Mouse (Mus musculus) adrenal gland, postnatal 25 days (tissue): ENCODE results near the gene Tnnt3. TPM values are rescaled to one million over a fixed set of nuclear protein-coding genes. Genes with fewer than 3 reads are reported as not detected.

Experiments used
- DNase-seq: peaks from one replicate; pipeline ENCODE4 v3.0.0; 2021; ENCODE audit warnings: mixed read lengths
- total RNA-seq: library from RNA; stranded (reverse); gene quantifications from 2 replicates; pipeline ENCODE4 v1.2.3, GENCODE M21; 2021

Tnnt3 gene
- total RNA-seq, 1 experiment from 2014 or later, result not detected

- no peak for DNase-seq
Observed at GRCm38 (mm10) chr7:142509518-142509917, 10.9 kb downstream of the Tnnt3 start.

DNA sequence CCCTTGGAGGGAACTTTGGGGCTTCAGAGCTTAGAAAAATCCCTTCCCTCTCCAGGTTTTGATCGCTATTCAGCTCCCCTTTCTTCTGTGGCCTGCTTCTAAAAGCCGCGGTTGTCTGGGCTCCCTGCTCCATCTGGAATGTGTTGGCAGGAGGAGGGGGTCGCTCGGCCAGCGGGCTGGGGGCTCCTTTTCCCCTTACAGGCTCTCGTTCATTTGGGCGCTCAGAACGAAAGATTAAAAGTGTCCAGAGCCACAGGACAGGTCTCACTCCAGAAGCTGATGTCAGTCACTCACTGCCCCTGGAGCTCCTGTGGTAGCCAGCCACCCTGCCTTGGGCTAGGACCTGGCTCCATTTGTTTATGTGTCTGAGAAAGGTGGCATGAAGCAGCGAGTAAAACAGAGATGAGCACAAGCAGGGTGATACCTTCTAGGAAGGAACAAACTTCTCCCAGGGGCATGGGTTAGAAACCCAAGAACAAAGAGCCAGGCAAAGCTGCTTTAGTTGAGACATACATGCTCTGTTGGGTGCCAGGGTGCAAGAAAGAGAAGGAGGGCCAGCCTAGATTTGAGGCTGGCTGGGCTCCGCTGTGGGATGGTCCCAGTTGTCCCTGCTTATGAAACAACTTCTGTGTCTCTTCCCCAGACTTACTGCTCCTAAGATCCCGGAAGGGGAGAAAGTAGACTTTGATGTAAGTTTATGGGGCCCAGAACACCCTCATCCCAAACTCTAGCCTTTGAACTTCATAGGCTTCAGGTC lies 11.6 kb downstream of the Tnnt3 start:
- DNase-seq, result no peak

GRCm38 (mm10) chr7:142514048-142514447 lies 15.4 kb downstream of the Tnnt3 start:
- no peak for DNase-seq

GRCm38 (mm10) chr7:142516221-142516978 lies 17.8 kb downstream of the Tnnt3 start:
- no peak for DNase-seq

- DNase-seq, result no peak
Observed at GRCm38 (mm10) chr7:142517531-142517930, 18.9 kb downstream of the Tnnt3 start.

- DNase-seq, result no peak
Observed at GRCm38 (mm10) chr7:142520331-142520730, 21.7 kb downstream of the Tnnt3 start.

DNA sequence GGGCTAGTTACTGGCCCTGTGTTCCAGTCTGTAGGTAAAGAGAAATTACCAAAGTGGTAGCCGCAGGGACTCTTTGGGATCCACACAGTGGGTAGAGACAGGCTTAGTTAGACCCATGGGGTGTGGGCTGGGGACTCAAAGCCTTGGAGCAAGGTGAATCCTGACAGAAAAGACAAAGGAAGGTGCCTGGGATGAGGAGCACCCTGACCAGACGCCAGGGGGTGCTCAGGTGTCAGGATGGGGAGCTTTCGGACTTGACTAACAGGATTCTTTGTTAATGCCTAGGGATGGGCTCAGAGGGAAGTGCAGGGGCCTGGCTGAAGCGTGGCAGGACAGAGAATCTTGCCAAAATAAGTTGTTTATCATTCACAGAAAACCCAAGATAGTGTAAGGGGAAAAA lies 23.7 kb downstream of the Tnnt3 start:
- DNase-seq, result no peak

DNA sequence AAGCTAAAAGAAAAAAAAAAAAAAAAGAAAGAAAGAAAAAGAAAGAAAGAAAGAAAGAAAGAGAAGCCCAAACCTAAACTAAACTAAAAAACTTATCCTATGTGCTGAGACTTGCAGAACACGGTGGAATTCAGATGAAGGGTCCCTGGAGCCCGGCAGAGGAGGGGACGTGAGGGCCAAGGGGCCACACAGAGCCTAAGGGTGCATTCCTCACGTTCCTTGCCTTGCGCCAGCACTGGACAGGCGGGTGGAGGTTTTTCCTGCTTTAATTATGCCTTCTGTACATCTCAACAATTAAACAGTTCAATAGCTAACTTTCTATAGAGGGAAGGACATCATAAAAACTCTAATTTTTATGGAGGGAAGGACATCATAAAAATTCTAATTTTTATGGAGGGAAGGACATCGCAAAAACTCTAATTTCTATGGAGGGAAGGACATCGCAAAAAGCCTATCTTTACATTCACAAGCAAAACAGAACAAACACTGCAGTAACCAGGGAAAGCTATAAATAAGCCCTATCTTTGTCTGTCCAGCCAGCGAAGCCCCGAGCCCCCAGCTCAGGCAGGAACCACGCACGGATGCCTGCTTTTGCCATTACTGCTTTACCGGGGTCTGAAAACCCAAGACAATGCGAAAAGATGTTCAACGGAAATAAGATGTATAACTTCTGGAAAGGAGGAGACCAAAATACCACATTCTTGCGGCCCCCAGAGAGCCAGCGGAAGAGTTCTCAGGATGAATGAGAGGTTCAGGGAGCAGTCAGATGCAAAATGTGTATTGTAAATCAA lies 24.8 kb downstream of the Tnnt3 start:
- no peak for DNase-seq

DNA sequence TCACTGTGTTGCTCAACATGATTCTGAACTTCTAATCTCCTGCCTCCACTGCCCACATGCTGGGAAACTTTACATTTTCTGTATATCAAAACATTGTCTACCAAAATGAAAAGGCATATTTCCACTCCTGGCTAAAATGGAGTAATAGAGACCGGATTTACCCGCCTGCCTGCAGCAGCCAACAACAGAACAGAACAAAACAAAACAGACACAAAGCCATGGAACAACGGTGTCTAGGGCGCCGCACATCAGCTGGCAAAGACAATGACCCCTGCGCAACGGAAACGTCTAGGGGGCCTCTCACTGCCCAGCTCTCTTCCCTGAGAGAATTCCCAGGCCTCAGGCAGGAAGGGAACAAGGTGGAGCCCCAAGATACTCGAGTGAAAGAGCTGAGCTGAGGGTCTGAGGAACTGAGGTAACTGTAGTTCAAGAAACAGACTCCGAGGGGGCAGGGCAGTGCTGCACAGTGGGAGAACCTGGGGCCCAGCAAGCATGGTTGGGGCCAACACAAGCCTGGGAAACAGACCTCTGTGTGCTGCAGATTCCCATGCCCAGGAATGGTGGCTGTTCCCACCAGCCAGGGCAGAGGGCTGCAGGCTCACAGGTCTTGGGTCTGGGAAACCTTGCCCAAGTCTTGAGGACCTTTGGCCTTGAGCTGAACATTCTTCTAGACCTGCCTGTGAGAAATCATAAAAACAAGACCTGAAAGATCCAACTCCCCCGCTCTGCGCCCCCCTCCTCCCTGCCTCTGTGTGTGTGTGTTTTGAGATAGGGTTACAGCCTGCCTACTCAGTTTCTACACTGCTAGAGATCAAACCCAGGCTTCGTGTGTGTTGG lies 26.9 kb downstream of the Tnnt3 start:
- no peak for DNase-seq

DNA sequence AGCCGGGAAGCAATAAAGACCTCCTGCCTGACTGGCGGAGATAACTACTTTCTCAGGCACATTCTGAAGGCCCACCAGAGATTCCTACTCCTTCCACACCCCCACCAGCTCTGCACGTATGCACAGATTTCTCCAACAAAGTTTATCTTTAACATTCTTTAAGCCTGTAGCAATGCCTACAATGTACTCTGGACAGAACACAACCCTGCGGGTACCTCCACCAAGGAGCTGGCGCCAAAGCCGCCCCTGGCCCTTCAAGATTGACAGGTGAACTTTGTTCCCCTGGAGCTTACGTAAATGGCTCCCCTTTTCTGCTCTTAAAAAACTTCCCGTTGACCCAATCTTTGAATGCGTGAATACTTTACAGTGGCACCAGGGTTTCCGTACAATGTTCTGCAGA lies 30.7 kb downstream of the Tnnt3 start:
- no peak for DNase-seq

DNA sequence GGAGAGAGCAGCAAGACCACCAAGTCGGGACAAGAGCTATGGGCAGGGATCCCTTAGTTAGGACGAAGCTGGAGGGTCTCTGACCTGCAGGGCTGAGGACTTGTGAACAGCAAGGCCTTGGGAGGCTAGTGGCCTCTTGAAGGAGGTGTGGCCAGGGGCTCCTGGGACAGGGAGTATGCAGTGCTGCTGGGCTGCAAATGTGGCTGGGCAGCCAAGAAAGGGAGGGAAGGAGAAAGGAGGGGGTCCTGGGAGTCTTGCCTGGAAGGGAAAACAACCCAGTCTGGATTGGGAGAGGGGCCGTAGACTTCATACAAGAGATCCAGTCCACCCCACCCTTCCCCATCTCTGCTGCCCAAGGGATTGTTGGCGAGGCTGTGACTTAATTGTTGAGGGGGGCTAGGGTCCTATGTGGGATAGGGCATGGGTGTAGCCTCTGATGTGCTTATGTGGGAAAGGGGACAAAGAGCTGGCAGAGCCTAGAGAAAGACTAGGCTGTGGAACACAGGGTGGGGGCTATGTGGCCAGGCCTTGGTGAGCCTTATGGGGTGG lies 33.4 kb downstream of the Tnnt3 start:
- no peak for DNase-seq

GRCm38 (mm10) chr7:142532671-142533058 lies 34.0 kb downstream of the Tnnt3 start, which contains the start of gene Mrpl23:
Gene Mrpl23, plus strand, starts transcription at chr7:142532686.
- DNase-seq, result no peak

GRCm38 (mm10) chr7:142533059-142533855 lies 34.6 kb downstream of the Tnnt3 start:
- DNase-seq, result peak; percentile 90

GRCm38 (mm10) chr7:142535116-142535515 lies 36.5 kb downstream of the Tnnt3 start:
- DNase-seq, result no peak

GRCm38 (mm10) chr7:142535832-142536231 lies 37.2 kb downstream of the Tnnt3 start:
- DNase-seq, result no peak

DNA sequence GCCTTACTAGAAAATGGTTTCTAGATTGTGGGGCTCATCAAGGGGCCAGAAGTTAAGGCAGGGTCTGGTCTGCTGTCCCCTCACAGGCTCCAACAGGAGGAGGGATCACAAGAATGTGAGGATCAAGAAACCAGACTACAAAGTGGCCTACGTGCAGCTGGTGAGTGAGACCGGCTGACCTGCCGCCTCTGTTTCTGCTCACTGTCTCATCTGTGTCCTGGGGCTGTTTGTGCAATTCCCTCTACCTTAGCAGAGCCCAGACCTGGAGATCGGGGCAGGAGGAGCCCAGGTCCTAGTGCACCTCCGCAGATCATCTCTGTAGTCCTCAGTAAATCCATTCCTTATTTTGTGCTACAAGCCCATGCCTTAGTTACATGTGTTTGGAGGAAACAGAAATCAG lies 38.5 kb downstream of the Tnnt3 start:
- DNase-seq, result no peak

DNA sequence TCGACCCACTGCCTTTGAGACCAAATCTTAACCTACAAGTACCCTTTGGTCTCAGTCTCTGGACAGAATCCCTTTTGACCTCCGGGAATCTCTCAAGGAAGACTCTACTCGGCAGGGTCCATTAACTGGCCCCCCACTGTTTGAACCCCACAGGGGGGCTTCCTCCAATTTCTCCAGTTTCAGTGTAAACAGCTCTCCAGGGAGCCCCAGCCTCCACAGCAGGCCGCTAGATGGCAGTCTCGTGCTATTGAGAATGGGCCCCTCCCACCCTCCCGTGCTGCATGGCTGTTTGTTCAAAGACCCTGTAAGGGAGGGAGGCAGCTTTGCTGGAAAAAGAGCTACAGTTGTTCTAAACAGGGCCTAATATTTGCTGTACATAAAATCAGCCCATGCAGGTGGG lies 39.2 kb downstream of the Tnnt3 start:
- DNase-seq, result peak; percentile 70

GRCm38 (mm10) chr7:142538291-142538690 lies 39.7 kb downstream of the Tnnt3 start:
- no peak for DNase-seq

- no peak for DNase-seq
Observed at GRCm38 (mm10) chr7:142538766-142539165, 40.1 kb downstream of the Tnnt3 start.

DNA sequence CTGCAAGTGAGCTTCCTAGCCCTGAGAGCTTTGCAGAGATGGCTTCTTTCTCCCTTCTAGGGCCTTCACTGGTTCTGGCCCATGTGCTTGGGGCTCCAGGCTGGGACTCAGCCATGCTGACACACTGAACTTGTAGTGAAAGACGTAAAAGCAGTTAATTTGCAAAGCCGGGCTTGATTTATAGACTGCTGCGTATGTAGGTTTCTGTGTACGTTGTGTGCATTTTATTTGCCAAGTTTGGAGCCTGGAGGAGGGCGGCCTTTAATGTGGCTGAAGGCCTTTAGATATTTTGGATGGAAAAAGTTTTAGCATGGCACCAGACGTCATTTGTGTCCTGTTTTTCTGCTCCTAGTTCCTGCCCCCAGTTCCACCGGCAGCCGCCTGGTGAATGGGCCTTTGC lies 41.2 kb downstream of the Tnnt3 start:
- DNase-seq, result no peak
